ENCODE assay signal across 13 mouse cellular contexts in the genomic region with DNA sequence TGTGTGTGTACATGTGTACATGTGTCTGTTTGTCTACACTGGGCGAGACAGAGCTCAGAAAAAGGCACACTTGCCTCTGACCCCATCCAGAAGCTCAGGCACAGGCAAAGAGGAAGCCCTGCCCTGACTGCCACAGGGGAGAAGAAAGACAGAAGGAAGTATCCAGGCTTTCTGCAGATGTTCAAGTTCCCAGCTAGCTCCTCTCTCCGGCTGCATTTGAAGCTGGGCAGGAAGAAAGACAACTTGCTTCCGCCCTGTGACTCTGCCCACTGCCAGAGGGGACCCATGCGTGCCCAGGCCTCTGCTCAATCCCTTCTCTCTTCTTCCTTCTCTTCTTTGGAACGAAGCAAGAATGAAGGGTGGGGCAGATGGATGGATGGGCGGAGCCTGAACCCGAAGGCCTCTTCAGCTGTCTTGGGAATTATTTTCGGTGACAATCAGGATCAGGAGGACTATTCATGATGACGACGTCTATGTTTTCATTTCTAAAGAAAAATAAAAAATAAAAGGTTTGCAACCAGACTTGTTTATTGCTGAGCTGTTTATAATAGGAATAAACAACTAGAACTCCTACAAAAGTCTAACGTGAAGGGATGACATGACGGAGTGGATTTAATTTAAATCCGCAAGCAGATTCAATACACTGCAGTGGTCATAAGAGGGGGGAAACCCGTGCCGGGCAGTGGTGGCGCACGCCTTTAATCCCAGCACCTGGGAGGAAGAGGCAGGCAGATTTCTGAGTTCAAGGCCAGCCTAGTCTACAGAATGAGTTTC. TPM values are rescaled to one million over a fixed set of nuclear protein-coding genes. Genes with fewer than 3 reads are reported as not detected.
DNase-seq lines count a peak whose midpoint lies in the region; ATAC-seq and TF ChIP-seq lines count a peak whose summit lies in the region.
"Had no signal": no experiment of that assay in that cellular context is flagged by ENCODE, and none has a peak within 500 bp of the region (broad histone marks: within the 10 kb centered on the region; RNA-seq: fewer than 3 reads in every experiment).

No protein-coding gene starts in this region.

- no peak overlapping the region for H3K4me3 ChIP-seq in gastrocnemius, adult 2 months
- peak overlapping the region; percentile 46 for H3K4me3 ChIP-seq in E14TG2a.4 (replicated peaks; ENCODE audit: low read length)
- H3K4me3 ChIP-seq: myocyte had no signal

- no peak for TF ChIP-seq CTCF in gastrocnemius, adult 2 months (IDR thresholded peaks at IDR 0.05)
- no peak for TF ChIP-seq CTCF in E14TG2a.4 (conservative IDR thresholded peaks at IDR 0.05; ENCODE audit: low read length)

- no peak overlapping the region for H3K27ac ChIP-seq in gastrocnemius, adult 2 months
- H3K27ac ChIP-seq: hindbrain, postnatal 0 days had no signal

- peak; percentile 35 for DNase-seq in gastrocnemius, adult 2 months
- no peak for DNase-seq in gastrocnemius, postnatal 4 days (ENCODE audit: low spot score in 2 of 2)
- no peak for DNase-seq in left cerebral cortex, postnatal 14 days (ENCODE audit: low spot score in 2 of 2)
- no peak for DNase-seq in cerebellum, adult 8-10 months
- DNase-seq in layer of hippocampus, adult 9-11 months = no peak
- DNase-seq: cerebellum, adult 2 months; kidney, adult 9 months; lung, adult 2 months had no signal

- H3K27me3 ChIP-seq in E14TG2a.4 (ENCODE audit: insufficient read depth, low read length) = no peaks in the 10 kb centered on the region

- ATAC-seq in granulocyte monocyte progenitor cell, adult 5-6 weeks (replicated peaks; ENCODE audit: poor library complexity, severe bottlenecking) = peak; percentile 73
- ATAC-seq in megakaryocyte progenitor cell, adult 5-6 weeks (replicated peaks; ENCODE audit: poor library complexity) = peak; percentile 74
- ATAC-seq: hindbrain, postnatal 0 days had no signal

- peaks cover 67% of the 10 kb centered on the region for H3K36me3 ChIP-seq in E14TG2a.4 (ENCODE audit: insufficient read depth, low read length)

- H3K4me1 ChIP-seq in E14TG2a.4 (replicated peaks; ENCODE audit: low read depth, low read length) = peaks cover 69% of the 10 kb centered on the region

- intact Hi-C loops in gastrocnemius, adult 2 months (cut with DNase I) = no loop called here
- intact Hi-C loops in left cerebral cortex, postnatal 14 days (cut with DNase I) = no loop called here

- peaks cover 9% of the 10 kb centered on the region; the same call in 1 of the 2 replicates for H3K9me3 ChIP-seq in E14TG2a.4 (ENCODE audit: low read length)

RNA-seq across cellular contexts. Expression of gene Ckap4, which starts 15.5 kb away (rescaled TPM):
- 10 to 100 TPM in 1 of 2 experiments, 1 to 10 TPM in 1; 7.5 to 10.6 TPM for total RNA-seq in gastrocnemius, adult 2 months (2021)
- 100 to 1,000 TPM; 122 to 138 TPM for total RNA-seq in gastrocnemius, postnatal 4 days (2021)
- total RNA-seq in granulocyte monocyte progenitor cell, adult 5-6 weeks (2014; fragmentation: Nextera tagmentation) = 67.8 and 79.6 TPM in 2 replicates
- 55.7 and 58.3 TPM in 2 replicates for total RNA-seq in granulocyte monocyte progenitor cell, adult 5-6 weeks (2017)
- 72.5 and 84.2 TPM in 2 replicates for total RNA-seq in megakaryocyte progenitor cell, adult 5-6 weeks (2015)
- total RNA-seq in megakaryocyte progenitor cell, adult 5-6 weeks (2017) = 63.4 and 70.0 TPM in 2 replicates
- total RNA-seq in left cerebral cortex, postnatal 14 days (2021) = 10 to 100 TPM; 32.3 to 34.6 TPM

RNA-seq across cellular contexts. Expression of gene Tcp11l2, which starts 27.1 kb away (rescaled TPM):
- 10 to 100 TPM; 45.4 to 55.7 TPM for total RNA-seq in gastrocnemius, adult 2 months (2021)
- 10 to 100 TPM; 41.9 to 48.3 TPM for total RNA-seq in gastrocnemius, postnatal 4 days (2021)
- total RNA-seq in granulocyte monocyte progenitor cell, adult 5-6 weeks (2014; fragmentation: Nextera tagmentation) = 15.6 and 18.3 TPM in 2 replicates
- total RNA-seq in granulocyte monocyte progenitor cell, adult 5-6 weeks (2017) = 8.9 and 9.5 TPM in 2 replicates
- 12.4 and 14.6 TPM in 2 replicates for total RNA-seq in megakaryocyte progenitor cell, adult 5-6 weeks (2015)
- 7.0 and 10.1 TPM in 2 replicates for total RNA-seq in megakaryocyte progenitor cell, adult 5-6 weeks (2017)
- total RNA-seq in left cerebral cortex, postnatal 14 days (2021) = 10 to 100 TPM; 20.5 to 24.0 TPM
